Mouse (Mus musculus) neural tube, embryonic 14.5 days (tissue): Measurements from ENCODE around the gene Rai14. TPM values are rescaled to one million over a fixed set of nuclear protein-coding genes. Genes with fewer than 3 reads are reported as not detected.
"Not testable (repeated sequence)": the region's sequence is repeated elsewhere in the genome, so short reads cannot be mapped to it uniquely, and the experiment has no call there.

ENCODE experiments used
- ATAC-seq: fragments of 200-750 bp; cut with Nextera tagmentation; 2 replicates; pipeline ENCODE4 v1.8.0; 2017; ENCODE audit warnings: low read depth, mild to moderate bottlenecking, moderate TSS enrichment, moderate library complexity
- H3K27ac ChIP-seq: fragments of 300-500 bp; sonication (generic); 2 replicates; pipeline ENCODE4 v1.5.1; 2014; ENCODE audit warnings: low read depth, mild to moderate bottlenecking, control low read depth, low read length, moderate library complexity, mixed read lengths
- H3K27me3 ChIP-seq: fragments of 300-500 bp; sonication (generic); 2 replicates; pipeline ENCODE4 v1.6.1; 2014; ENCODE audit warnings: low read length; ENCODE audit not compliant: control insufficient read depth, insufficient read depth
- H3K36me3 ChIP-seq: fragments of 300-500 bp; sonication (generic); 2 replicates; pipeline ENCODE4 v1.6.1; 2014; ENCODE audit warnings: low read length, mixed read lengths; ENCODE audit not compliant: control insufficient read depth, insufficient read depth
- H3K4me1 ChIP-seq: fragments of 300-500 bp; sonication (generic); 2 replicates; pipeline ENCODE4 v1.6.1; 2014; ENCODE audit warnings: low read length; ENCODE audit not compliant: control insufficient read depth, insufficient read depth
- H3K4me2 ChIP-seq: fragments of 300-500 bp; sonication (generic); 2 replicates; pipeline ENCODE4 v1.6.1; 2014; ENCODE audit warnings: mild to moderate bottlenecking, low read depth, low read length, control low read depth
- H3K4me3 ChIP-seq: fragments of 300-500 bp; sonication (generic); 2 replicates; pipeline ENCODE4 v1.5.1; 2014; ENCODE audit warnings: low read depth, low read length, control low read depth, mixed read lengths
- H3K9ac ChIP-seq: fragments of 300-500 bp; sonication (generic); replicated peaks from 2 replicates; pipeline ENCODE4 v1.6.1; 2014; ENCODE audit warnings: low read depth, mild to moderate bottlenecking, control low read depth, low read length, mixed read lengths
- H3K9me3 ChIP-seq: fragments of 300-500 bp; sonication (generic); 2 replicates; pipeline ENCODE4 v1.6.1; 2016; ENCODE audit warnings: low read length; ENCODE audit not compliant: control insufficient read depth
- whole genome bisulfite sequencing: fragments of 180-500 bp; shearing (Covaris S2); extraction: QIAGEN DNeasy Blood & Tissue Kit; methylation state at CpG from one replicate; pipeline ENCODE4 v1.1.7; 2014; 5-methylcytosine and 5-hydroxymethylcytosine counted together
- polyA plus RNA-seq: library from polyadenylated mRNA; unstranded; fragments of >200 nt; fragmentation: Nextera tagmentation; extraction: Ambion mirVana; gene quantifications from 2 replicates; pipeline ENCODE4 v1.2.1, GENCODE M21; 2014

Rai14 gene
- polyA plus RNA-seq, 1 experiment from 2014 or later: 10.0 TPM

GRCm38 (mm10) chr15:10540271-10541088 lies 173.9 kb downstream of the Rai14 start:
- Histone ChIP-seq H3K27me3 (no peaks in the 10 kb centered on the region), H3K4me3 (no peak overlapping the region), H3K36me3 (no peaks in the 10 kb centered on the region), H3K9ac (no peak overlapping the region), H3K27ac (no peak overlapping the region), H3K4me1 (no peaks in the 10 kb centered on the region), H3K9me3 (no peaks in the 10 kb centered on the region), H3K4me2 (no peak overlapping the region)
- ATAC-seq: no peak
- 70% methylated on average over 16 of the region's 16 CpGs for WGBS

GRCm38 (mm10) chr15:10535969-10536368 lies 178.5 kb downstream of the Rai14 start:
- WGBS: 91% methylated on average over 7 of the region's 7 CpGs
- Histone ChIP-seq H3K27me3 (no peaks in the 10 kb centered on the region), H3K4me3 (no peak overlapping the region), H3K4me1 (no peaks in the 10 kb centered on the region), H3K4me2 (no peak overlapping the region), H3K27ac (no peak overlapping the region), H3K36me3 (no peaks in the 10 kb centered on the region), H3K9me3 (no peaks in the 10 kb centered on the region), H3K9ac (no peak overlapping the region)
- no peak for ATAC-seq

- no peaks in the 10 kb centered on the region for H3K9me3 ChIP-seq
- no peak overlapping the region for H3K27ac ChIP-seq
- no peak overlapping the region for H3K9ac ChIP-seq
- H3K36me3 ChIP-seq: no peaks in the 10 kb centered on the region
- H3K4me3 ChIP-seq: no peak overlapping the region
- H3K4me1 ChIP-seq: no peaks in the 10 kb centered on the region
- 87% methylated on average over 5 of the region's 5 CpGs for WGBS
- no peaks in the 10 kb centered on the region for H3K27me3 ChIP-seq
- no peak for ATAC-seq
- no peak overlapping the region for H3K4me2 ChIP-seq
Measured at GRCm38 (mm10) chr15:10534591-10534990, 179.8 kb downstream of the Rai14 start.

- not testable (repeated sequence) for ATAC-seq, H3K27me3 ChIP-seq, H3K9me3 ChIP-seq, H3K27ac ChIP-seq, H3K36me3 ChIP-seq, H3K4me2 ChIP-seq, H3K4me1 ChIP-seq, H3K4me3 ChIP-seq, H3K9ac ChIP-seq
- WGBS: 94% methylated on average over 10 of the region's 10 CpGs
Measured at GRCm38 (mm10) chr15:10533361-10533760, 181.1 kb downstream of the Rai14 start.

- Histone ChIP-seq H3K4me3 (no peak overlapping the region), H3K36me3 (no peaks in the 10 kb centered on the region), H3K4me1 (no peaks in the 10 kb centered on the region), H3K9me3 (no peaks in the 10 kb centered on the region), H3K9ac (no peak overlapping the region), H3K4me2 (no peak overlapping the region), H3K27ac (no peak overlapping the region), H3K27me3 (no peaks in the 10 kb centered on the region)
- ATAC-seq: no peak
- 92% methylated on average over 4 of the region's 4 CpGs for whole genome bisulfite sequencing
Measured at GRCm38 (mm10) chr15:10531352-10531751, 183.1 kb downstream of the Rai14 start.

- Histone ChIP-seq H3K27me3 (no peaks in the 10 kb centered on the region), H3K9me3 (no peaks in the 10 kb centered on the region), H3K27ac (no peak overlapping the region), H3K9ac (no peak overlapping the region), H3K4me1 (no peaks in the 10 kb centered on the region), H3K4me3 (no peak overlapping the region), H3K4me2 (no peak overlapping the region), H3K36me3 (no peaks in the 10 kb centered on the region)
- ATAC-seq: no peak
- 89% methylated on average over 1 of the region's 1 CpGs for WGBS
Measured at GRCm38 (mm10) chr15:10525896-10526295, 188.5 kb downstream of the Rai14 start.

Other genes starting within 250 kb of the Rai14 start
- gene Dnajc21, start 244.1 kb downstream of the Rai14 start, polyA plus RNA-seq: 14.3 and 14.4 TPM in 2 replicates
- gene Brix1, start 228.7 kb downstream of the Rai14 start, polyA plus RNA-seq: 56.5 and 68.1 TPM in 2 replicates
- 19.7 and 21.5 TPM in 2 replicates for gene Rad1, start 228.6 kb downstream of the Rai14 start, polyA plus RNA-seq
- not detected in 2 replicates for gene Ttc23l, start 156.0 kb downstream of the Rai14 start, polyA plus RNA-seq
- 21.2 and 23.6 TPM in 2 replicates for gene C1qtnf3, start 237.7 kb upstream of the Rai14 start, polyA plus RNA-seq